Mouse (Mus musculus): Measurements from ENCODE around the gene Nid1. TPM values are rescaled to one million over a fixed set of nuclear protein-coding genes. Genes with fewer than 3 reads are reported as not detected.
"Not testable (repeated sequence)": the region's sequence is repeated elsewhere in the genome, so short reads cannot be mapped to it uniquely, and the experiment has no call there.

The Nid1 gene
- total RNA-seq, 1 experiment from 2014 or later, result not detected

- ATAC-seq (replicated peaks; ENCODE audit: low read depth, poor library complexity, severe bottlenecking), result peak; percentile 71
Measured at GRCm38 (mm10) chr13:13531923-13532322, 94.6 kb downstream of the Nid1 start.

- no peak for ATAC-seq (replicated peaks; ENCODE audit: low read depth, poor library complexity, severe bottlenecking)
Measured at GRCm38 (mm10) chr13:13536555-13536954, 99.2 kb downstream of the Nid1 start.

- ATAC-seq (replicated peaks; ENCODE audit: low read depth, poor library complexity, severe bottlenecking), result peak; percentile 55
Measured at GRCm38 (mm10) chr13:13537272-13538015, 100.1 kb downstream of the Nid1 start.

DNA sequence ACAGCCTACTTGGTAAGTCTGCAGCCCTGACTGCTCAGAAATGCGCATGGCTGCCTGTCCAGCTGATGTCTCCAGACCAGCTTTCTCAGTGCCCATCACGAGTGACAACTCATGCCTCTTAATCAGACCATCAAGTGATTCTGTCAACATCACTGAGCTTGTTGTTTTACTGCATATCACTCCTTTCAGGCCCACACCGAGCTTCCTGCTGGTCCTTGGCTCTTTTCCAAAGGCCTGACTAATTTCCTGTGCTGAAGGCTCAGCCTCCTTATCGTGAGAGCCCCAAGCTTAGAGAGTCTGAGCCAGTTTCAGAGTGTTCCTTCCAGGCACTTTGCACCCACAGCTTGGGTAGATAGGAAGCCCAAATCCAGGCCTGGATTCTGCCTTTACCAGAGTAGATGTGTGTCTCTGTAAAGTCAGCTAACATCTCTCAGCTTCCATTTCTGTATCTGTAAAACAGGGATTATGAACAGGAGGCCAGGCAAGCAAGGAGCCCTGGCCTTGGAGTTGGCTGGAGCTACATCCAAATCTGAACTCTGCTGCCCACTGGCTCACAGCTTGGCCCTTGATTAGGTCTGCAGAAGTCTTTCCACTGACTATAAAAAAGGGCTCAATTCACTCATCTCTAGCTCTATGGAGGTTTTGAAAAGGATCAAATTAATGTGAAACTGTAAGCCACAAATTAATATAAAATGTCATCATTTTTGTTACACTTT, 101.4 kb downstream of the Nid1 start:
- ATAC-seq (replicated peaks; ENCODE audit: low read depth, poor library complexity, severe bottlenecking), result peak; percentile 90

DNA sequence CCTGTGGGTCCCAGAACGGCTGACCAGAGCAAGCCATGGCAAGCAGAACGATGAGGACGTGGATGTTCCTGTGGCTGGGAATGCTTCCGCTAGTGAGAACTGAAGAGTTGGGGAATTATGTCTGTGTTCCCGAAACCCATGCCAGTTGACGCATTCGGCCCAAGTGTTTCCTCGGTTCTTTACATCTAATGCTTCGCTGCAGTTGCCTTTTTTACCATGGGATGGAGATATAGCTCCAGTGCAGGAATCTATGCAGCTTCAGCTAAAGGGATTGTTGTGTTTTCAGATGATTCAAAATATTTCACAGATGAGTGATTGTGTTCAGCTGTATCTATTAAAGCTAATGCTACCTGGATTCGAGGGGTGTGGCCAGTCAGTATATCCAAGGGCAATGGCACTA, 105.7 kb downstream of the Nid1 start:
- ATAC-seq (replicated peaks; ENCODE audit: low read depth, poor library complexity, severe bottlenecking), result not testable (repeated sequence)

- no peak for ATAC-seq (replicated peaks; ENCODE audit: low read depth, poor library complexity, severe bottlenecking)
Measured at GRCm38 (mm10) chr13:13546792-13547191, 109.4 kb downstream of the Nid1 start.

DNA sequence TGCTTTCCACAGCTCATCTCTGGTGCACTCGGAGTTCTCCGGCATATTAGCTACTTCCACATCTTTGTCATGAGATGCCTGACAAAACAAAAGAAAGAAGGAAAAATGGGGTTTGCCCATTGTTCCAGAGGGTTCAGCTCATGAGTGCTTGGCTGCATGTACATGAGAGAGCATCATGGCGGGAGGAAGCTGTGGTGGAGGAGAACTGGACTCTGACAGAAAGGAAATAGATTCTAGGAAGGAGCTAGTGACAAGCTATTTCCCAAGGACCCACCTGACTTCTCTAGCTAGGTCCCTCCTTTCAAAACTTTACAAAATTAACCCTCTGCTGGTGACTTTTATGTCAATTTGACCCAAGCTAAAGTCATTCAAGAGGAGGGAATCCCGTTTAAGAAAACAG, 110.5 kb downstream of the Nid1 start:
- ATAC-seq (replicated peaks; ENCODE audit: low read depth, poor library complexity, severe bottlenecking), result no peak

GRCm38 (mm10) chr13:13548431-13549190, 111.3 kb downstream of the Nid1 start:
- ATAC-seq (replicated peaks; ENCODE audit: low read depth, poor library complexity, severe bottlenecking), result no peak

DNA sequence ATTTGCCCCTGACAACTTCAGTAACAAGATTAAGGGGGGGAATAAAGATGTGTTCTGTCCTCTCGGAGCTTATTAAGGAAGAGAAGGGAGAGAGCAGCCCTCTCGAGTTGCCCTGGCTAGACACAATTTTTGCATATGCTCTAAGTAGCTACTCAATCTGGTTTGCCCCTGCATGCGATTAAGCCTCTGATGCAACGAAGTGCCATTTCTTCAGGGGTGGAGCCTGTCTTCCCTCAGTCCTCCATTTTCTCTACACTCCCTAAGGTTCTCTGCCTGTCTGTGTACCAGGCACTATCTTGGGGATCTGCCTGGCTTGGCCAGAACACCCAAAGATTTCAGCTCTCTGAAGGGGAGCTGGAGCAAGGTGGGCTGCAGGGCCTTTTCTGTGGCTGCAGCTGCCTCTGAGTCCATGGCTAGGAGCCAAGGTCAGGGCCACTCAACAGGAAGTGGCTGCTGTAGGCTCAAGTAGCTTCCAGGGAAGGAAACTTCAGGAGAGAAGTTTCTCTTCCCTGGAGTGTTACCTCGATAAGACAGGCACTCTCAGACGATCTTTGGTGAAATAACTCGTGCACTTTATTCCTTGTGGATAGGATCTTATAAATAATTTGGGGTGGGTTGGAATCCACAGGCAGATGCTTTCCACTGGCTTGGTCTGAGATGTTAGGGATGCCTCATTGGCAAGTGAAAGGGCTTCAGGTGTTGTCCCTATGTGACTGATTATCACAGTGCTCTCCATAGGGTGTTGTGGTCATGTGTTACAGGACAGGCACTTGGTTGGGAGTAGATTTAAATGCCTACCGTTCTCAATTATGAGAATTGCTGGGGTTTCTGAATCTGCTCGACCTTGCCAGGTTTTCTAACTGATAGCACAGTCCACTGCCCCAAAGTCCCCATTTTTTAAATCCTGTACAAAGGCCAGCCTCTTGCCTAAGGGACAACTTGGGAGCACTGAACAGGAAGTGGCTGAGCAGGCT, 112.6 kb downstream of the Nid1 start:
- peak; percentile 56 for ATAC-seq (replicated peaks; ENCODE audit: low read depth, poor library complexity, severe bottlenecking)

- ATAC-seq (replicated peaks; ENCODE audit: low read depth, poor library complexity, severe bottlenecking), result no peak
Measured at GRCm38 (mm10) chr13:13552020-13552419, 114.7 kb downstream of the Nid1 start.

DNA sequence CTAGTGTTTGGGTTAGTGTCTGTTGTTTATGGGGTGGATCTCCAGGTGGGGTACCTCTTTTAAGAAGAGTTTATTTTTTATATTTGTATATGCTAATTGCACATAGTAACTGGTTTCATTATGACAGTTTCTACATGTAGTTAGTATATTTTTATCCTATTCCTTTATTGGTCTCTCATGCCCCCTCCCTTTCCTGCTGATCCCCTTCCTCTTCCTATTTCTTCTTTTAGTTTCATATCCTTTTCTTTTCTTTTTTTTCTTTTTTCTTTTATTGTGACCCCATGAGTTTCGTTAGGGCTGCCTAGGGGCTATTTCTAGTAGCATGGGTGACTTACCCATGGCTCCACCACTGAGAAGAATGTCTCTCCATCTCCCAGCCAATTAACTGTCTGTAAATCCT, 116.3 kb downstream of the Nid1 start:
- ATAC-seq (replicated peaks; ENCODE audit: low read depth, poor library complexity, severe bottlenecking), result peak; percentile 37

DNA sequence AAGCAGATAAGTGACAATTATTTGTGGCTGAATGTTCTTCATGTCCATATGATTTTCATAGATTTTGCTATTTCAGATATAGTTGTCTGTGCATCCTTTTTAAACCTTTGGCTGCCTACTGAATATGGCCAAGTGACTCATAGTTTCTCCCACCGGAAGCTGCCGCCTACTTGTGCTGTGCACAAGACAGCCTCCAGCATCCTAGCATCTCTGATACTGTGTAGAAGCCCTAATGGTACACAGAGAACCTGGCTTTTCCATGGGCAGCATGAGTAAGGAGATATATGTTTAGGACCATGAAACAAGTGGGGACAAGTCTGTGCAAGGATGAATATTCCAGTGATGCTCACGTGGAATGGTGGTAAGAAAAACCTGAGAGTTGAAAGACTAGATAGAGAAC, 117.8 kb downstream of the Nid1 start:
- ATAC-seq (replicated peaks; ENCODE audit: low read depth, poor library complexity, severe bottlenecking), result no peak

GRCm38 (mm10) chr13:13557001-13557743, 119.8 kb downstream of the Nid1 start:
- ATAC-seq (replicated peaks; ENCODE audit: low read depth, poor library complexity, severe bottlenecking), result peak; percentile 80

GRCm38 (mm10) chr13:13558251-13558650, 120.9 kb downstream of the Nid1 start:
- ATAC-seq (replicated peaks; ENCODE audit: low read depth, poor library complexity, severe bottlenecking), result no peak

GRCm38 (mm10) chr13:13558900-13559299, 121.5 kb downstream of the Nid1 start:
- ATAC-seq (replicated peaks; ENCODE audit: low read depth, poor library complexity, severe bottlenecking), result peak; percentile 59; the same call in 1 of the 2 replicates

All from common myeloid progenitor, adult 5-6 weeks (primary cell).